Mouse (Mus musculus): Measurements from ENCODE around the gene S1pr1.

The S1pr1 gene

DNA sequence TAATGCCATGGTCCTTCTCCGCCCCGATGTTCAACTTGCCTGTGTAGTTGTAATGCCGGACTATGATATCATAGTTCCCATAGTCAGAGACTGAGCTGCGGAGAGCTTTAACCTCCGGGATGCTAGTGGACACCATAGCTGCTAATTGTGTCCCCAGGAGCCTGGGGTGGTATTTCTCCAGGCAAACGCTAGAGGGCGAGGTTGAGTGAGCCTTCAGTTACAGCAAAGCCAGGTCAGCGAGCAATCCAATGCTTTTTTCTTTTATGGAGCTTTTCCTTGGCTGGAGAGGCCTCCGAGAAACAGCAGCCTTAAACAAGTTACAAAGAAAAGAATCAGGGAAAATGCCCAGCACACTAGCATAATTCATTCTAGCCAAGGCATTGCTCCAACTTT, 2.1 kb downstream of the S1pr1 start:
- peak; percentile 93 for DNase-seq (ENCODE audit: low read depth, low spot score)

- no peak for DNase-seq (ENCODE audit: low read depth, low spot score)
Measured at GRCm38 (mm10) chr3:115711924-115712807, 2.7 kb downstream of the S1pr1 start.

DNA sequence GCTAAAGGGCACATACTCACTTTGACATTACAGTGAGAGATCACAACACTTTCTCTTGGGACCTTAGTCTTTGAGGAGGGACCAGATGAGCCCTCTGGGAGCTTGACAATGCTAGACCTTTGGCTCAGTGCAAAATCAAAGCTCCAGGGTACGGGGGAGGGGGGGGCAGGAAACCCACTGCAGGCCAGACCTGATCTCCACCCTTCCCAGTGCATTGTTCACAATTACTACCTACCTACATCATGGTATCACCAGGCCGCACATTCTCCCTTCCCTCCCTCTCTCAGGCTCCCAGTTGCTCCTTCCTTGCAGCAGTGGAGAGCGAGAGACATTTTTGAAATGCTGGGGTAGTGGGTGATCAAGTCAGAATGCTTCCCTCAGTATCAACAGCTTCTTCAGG, 3.5 kb downstream of the S1pr1 start:
- DNase-seq (ENCODE audit: low read depth, low spot score), result no peak

DNA sequence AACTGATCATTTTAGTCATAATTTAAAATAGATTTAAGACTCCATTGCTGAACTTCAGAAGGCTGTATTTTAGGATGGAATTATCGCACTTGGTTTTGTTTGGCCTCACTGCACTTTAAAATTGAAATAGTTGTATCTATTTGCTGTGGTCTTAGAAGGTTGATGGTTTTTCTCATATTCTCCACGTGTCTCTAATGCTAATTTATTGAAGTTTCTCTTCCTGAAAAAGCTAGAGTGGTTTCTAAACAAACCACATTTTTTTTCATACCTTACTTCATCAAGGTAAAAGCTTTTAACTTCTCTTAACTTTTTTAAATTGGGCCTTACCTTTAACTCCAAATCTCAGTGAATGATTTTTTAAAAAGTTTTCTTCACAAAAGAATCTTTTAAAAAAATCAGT, 4.8 kb downstream of the S1pr1 start:
- DNase-seq (ENCODE audit: low read depth, low spot score), result no peak

GRCm38 (mm10) chr3:115709118-115709574, 5.7 kb downstream of the S1pr1 start:
- no peak for DNase-seq (ENCODE audit: low read depth, low spot score)

GRCm38 (mm10) chr3:115706736-115707135, 8.1 kb downstream of the S1pr1 start:
- DNase-seq (ENCODE audit: low read depth, low spot score), result no peak

- DNase-seq (ENCODE audit: low read depth, low spot score), result peak; percentile 6
Measured at GRCm38 (mm10) chr3:115704254-115704908, 10.5 kb downstream of the S1pr1 start.

GRCm38 (mm10) chr3:115703720-115704119, 11.2 kb downstream of the S1pr1 start:
- no peak for DNase-seq (ENCODE audit: low read depth, low spot score)

DNA sequence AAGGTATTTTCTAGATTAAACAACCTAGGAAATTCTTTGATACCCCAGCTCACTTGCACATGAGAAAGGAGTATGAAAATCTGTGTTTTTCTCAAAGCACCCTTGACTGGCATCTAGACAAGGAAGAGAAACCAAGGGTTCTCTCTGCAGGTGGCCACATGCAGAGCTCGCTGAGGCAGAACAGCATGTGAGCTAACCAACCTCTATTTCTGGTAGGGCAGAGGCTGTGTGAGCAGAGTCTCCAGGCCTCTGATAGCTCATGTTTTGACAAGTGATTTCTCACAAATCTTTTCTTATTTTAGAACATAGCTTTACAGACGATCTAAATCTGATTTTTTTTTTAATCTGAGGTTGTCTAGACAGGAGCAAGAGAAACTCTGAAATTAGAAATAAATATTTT, 12.8 kb downstream of the S1pr1 start:
- DNase-seq (ENCODE audit: low read depth, low spot score), result no peak

- no peak for DNase-seq (ENCODE audit: low read depth, low spot score)
Measured at GRCm38 (mm10) chr3:115695194-115695891, 19.5 kb downstream of the S1pr1 start.

DNA sequence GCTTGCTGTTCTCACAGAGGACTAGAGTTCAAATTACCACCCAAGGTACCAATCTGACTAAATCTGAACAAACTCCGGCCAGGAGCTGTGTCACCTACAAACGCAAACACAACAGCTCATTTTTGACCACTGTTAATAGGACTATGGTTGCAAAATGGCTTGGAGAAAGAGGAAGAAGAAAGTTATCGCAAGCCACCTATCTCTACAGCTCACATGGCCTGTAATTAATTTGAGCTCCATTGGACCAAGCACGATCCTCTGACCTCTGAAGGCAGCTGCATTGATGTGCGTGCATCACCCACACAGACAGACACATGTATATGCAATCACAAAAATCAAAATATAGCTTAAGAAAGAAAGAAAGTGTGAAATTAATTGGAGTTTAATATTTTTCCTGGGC, 20.7 kb downstream of the S1pr1 start:
- no peak for DNase-seq (ENCODE audit: low read depth, low spot score)

DNA sequence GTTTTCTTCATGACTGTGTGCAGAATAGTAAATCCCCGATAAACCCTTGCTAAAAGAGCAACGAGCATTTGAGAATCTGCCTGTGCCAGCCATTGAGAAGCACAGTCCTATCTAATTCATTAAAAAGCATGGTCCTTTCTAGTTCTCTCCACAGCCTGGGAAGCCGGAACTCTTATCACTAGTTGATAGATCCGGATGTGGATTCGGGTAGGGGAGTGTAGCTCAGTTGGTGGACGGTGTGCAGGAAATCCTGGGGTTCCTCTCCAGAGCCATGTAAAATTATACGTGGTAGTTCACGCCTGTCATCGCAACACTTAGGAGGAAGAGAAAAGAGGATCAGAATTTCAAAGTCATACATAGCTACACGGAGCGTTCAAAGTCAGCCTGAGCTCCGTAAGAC, 21.5 kb downstream of the S1pr1 start:
- no peak for DNase-seq (ENCODE audit: low read depth, low spot score)

- DNase-seq (ENCODE audit: low read depth, low spot score), result no peak
Measured at GRCm38 (mm10) chr3:115692857-115693256, 22.0 kb downstream of the S1pr1 start.

DNA sequence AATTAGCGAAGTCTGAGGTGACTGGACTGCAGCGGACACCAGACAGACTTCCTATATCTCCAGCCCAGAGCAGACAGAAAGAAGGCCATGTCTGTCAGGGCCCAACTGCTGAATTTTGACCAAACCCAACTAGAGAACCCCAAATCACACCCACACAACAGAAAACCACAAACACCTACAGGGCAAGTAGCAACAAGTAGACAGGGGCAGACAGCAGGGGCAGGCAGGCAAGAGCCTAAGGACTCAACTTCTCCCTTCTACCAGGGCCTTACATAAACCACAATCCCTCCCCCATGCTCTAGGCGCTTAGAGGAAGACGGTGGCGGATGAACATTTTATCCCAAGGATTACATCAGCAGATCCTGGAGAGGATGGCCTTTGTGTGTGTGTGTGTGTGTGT, 22.5 kb downstream of the S1pr1 start:
- DNase-seq (ENCODE audit: low read depth, low spot score), result no peak

DNA sequence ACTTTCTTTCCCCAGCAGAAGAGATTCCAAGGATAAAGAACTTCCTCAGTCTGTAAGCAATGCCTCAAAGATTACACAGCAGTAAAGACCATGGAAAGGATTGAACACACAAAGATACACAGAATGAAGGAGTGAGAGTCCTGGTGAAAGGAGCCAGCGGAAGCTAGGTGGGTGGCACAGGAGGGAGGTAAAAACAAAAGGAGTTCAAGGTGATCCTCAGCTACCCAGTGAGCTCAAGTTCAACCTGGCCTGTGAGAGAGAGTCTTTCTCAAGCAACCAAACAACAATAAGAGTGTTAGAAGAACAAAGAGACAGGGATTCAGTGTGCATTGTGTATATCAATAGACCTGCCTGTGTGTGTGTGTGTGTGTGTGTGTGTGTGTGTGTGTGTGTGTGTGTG, 25.0 kb downstream of the S1pr1 start:
- no peak for DNase-seq (ENCODE audit: low read depth, low spot score)

GRCm38 (mm10) chr3:115689352-115689751, 25.5 kb downstream of the S1pr1 start:
- DNase-seq (ENCODE audit: low read depth, low spot score), result peak; percentile 90

DNA sequence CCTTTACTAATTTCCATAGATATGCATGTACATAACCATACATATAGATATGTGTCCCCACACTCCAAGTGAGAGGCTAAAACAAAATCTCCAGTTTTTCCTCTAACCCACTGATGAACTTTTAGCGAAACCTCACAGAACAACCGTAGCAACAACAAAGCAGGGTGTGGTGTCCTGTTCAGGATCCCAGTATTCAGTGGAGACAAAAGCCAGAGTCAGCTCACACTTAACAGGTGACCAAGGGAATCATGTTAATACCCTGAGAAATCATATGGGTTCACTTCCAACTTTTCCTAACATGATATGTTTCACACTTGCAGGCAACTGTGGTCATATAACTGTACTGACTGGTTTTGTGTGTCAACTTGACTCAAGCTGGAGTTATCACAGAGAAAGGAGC, 27.1 kb downstream of the S1pr1 start:
- DNase-seq (ENCODE audit: low read depth, low spot score), result no peak

DNA sequence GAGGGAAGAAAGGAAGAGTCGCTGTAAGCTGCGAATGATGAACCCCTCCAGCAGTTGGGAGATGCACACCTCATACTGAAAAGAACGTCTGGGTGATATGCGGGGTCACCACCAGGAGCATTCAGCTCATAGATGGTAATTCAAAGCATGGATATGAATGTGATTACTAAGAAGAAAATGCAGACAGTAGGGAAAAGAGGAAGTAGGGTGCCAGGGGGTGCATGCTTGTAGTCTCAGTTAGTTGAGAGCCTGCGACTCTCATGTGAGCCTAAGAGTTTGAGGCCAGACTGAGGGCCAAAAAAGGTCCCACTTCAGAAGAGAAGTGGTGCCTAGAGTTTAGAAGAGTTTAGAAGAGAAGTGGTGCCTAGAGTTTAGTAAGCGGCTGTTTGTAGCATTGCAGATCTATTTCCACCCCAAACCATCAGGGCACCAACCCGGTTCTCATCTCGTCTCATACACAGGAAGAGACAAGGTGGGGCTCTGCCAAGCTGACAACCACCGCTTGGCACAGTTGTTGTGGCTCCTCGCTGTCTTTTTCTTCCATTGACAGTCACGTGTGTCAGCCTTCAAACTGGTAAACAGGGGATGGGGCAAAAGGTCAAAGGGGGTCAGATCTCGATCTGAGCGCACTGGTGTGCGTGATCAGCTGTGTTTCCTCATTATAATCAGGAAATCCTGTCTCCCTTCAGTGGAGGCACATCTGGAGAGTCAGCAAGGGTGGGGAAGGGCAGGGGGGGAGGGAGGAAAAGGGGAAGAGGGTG, 32.4 kb downstream of the S1pr1 start:
- no peak for DNase-seq (ENCODE audit: low read depth, low spot score)

GRCm38 (mm10) chr3:115681184-115681583, 33.7 kb downstream of the S1pr1 start:
- peak; percentile 11 for DNase-seq (ENCODE audit: low read depth, low spot score)

DNA sequence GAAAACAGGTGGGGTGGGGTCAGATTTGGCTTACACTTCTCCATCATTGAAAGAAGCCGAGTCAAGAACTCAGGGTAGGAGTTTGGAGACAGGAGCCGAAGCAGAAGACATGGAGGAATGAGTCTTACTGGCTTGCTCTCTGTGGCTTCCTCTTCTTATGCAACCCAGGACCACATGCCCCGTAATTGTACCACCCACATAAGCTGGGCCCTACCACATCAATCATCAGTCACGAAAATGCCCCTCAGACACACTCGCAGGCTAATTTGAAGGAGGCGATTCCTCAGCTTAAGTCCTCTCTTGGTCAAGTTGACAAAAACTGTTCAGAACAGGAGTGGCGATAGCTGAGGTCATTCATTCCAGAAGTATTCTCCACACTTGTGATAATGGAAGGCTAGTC, 35.9 kb downstream of the S1pr1 start:
- no peak for DNase-seq (ENCODE audit: low read depth, low spot score)
